Mouse (Mus musculus): Measurements from ENCODE around the gene Gstm3. TPM values are rescaled to one million over a fixed set of nuclear protein-coding genes. Genes with fewer than 3 reads are reported as not detected.

The Gstm3 gene
- polyA plus RNA-seq, 2 experiments = not detected

GRCm38 (mm10) chr3:107984471-107984870, 15.4 kb upstream of the Gstm3 start:
- no peak for DNase-seq (ENCODE audit: low spot score)
- TF ChIP-seq POLR2A (IDR thresholded peaks at IDR 0.05; ENCODE audit: borderline replicate concordance, extremely low read depth, insufficient read depth, insufficient read length) = no peak
- H3K4me2 ChIP-seq (replicated peaks; ENCODE audit: low read depth, low read length, severe bottlenecking) = no peak overlapping the region
- no peaks in the 10 kb centered on the region for H3K36me3 ChIP-seq (ENCODE audit: control insufficient read depth, insufficient read depth, low read length)
- H3K9me3 ChIP-seq (ENCODE audit: control insufficient read depth, low read length) = no peaks in the 10 kb centered on the region
- no peak for ATAC-seq (ENCODE audit: low FRiP score, low read depth)
- no peaks in the 10 kb centered on the region for H3K27me3 ChIP-seq (ENCODE audit: control insufficient read depth, insufficient read depth, low read length)
- no peaks in the 10 kb centered on the region for H3K4me1 ChIP-seq (ENCODE audit: control insufficient read depth, insufficient read depth, low read length)
- no peak overlapping the region for H3K9ac ChIP-seq (ENCODE audit: low read depth, low read length, severe bottlenecking)
- WGBS = 84% methylated on average over 5 of the region's 5 CpGs
- no peak overlapping the region for H3K27ac ChIP-seq (replicated peaks; ENCODE audit: low read depth, low read length)
- no peak overlapping the region for H3K4me3 ChIP-seq (replicated peaks; ENCODE audit: low read length)

- TF ChIP-seq POLR2A (IDR thresholded peaks at IDR 0.05; ENCODE audit: borderline replicate concordance, extremely low read depth, insufficient read depth, insufficient read length) = no peak
- DNase-seq (ENCODE audit: low spot score) (no peak), ATAC-seq (ENCODE audit: low FRiP score, low read depth) (no peak)
- H3K4me1 ChIP-seq (ENCODE audit: control insufficient read depth, insufficient read depth, low read length) = no peaks in the 10 kb centered on the region
- H3K27me3 ChIP-seq (ENCODE audit: control insufficient read depth, insufficient read depth, low read length) = no peaks in the 10 kb centered on the region
- no peak overlapping the region for H3K4me2 ChIP-seq (replicated peaks; ENCODE audit: low read depth, low read length, severe bottlenecking)
- H3K27ac ChIP-seq (replicated peaks; ENCODE audit: low read depth, low read length) = no peak overlapping the region
- WGBS = 59% methylated on average over 3 of the region's 3 CpGs
- H3K9ac ChIP-seq (ENCODE audit: low read depth, low read length, severe bottlenecking) = no peak overlapping the region
- no peak overlapping the region for H3K4me3 ChIP-seq (replicated peaks; ENCODE audit: low read length)
- H3K9me3 ChIP-seq (ENCODE audit: control insufficient read depth, low read length) = no peaks in the 10 kb centered on the region
- no peaks in the 10 kb centered on the region for H3K36me3 ChIP-seq (ENCODE audit: control insufficient read depth, insufficient read depth, low read length)
Measured at GRCm38 (mm10) chr3:107983771-107984170, 14.7 kb upstream of the Gstm3 start.

- Histone ChIP-seq H3K9me3 (ENCODE audit: control insufficient read depth, low read length) (no peaks in the 10 kb centered on the region), H3K27ac (replicated peaks; ENCODE audit: low read depth, low read length) (no peak overlapping the region), H3K36me3 (ENCODE audit: control insufficient read depth, insufficient read depth, low read length) (no peaks in the 10 kb centered on the region), H3K4me2 (replicated peaks; ENCODE audit: low read depth, low read length, severe bottlenecking) (no peak overlapping the region), H3K4me1 (ENCODE audit: control insufficient read depth, insufficient read depth, low read length) (no peaks in the 10 kb centered on the region), H3K4me3 (replicated peaks; ENCODE audit: low read length) (no peak overlapping the region), H3K27me3 (ENCODE audit: control insufficient read depth, insufficient read depth, low read length) (no peaks in the 10 kb centered on the region), H3K9ac (ENCODE audit: low read depth, low read length, severe bottlenecking) (no peak overlapping the region)
- 81% methylated on average over 6 of the region's 6 CpGs for WGBS
- no peak for DNase-seq (ENCODE audit: low spot score)
- no peak for TF ChIP-seq POLR2A (IDR thresholded peaks at IDR 0.05; ENCODE audit: borderline replicate concordance, extremely low read depth, insufficient read depth, insufficient read length)
- ATAC-seq (ENCODE audit: low FRiP score, low read depth) = no peak
Measured at GRCm38 (mm10) chr3:107982726-107983125, 13.6 kb upstream of the Gstm3 start.

GRCm38 (mm10) chr3:107981261-107981660, 12.2 kb upstream of the Gstm3 start:
- no peak for TF ChIP-seq POLR2A (IDR thresholded peaks at IDR 0.05; ENCODE audit: borderline replicate concordance, extremely low read depth, insufficient read depth, insufficient read length)
- ATAC-seq (ENCODE audit: low FRiP score, low read depth) = no peak

GRCm38 (mm10) chr3:107977691-107978090, 8.6 kb upstream of the Gstm3 start:
- no peaks in the 10 kb centered on the region for H3K9me3 ChIP-seq (ENCODE audit: control insufficient read depth, low read length)
- 76% methylated on average over 3 of the region's 3 CpGs for WGBS
- H3K27me3 ChIP-seq (ENCODE audit: control insufficient read depth, insufficient read depth, low read length) = no peaks in the 10 kb centered on the region
- H3K4me3 ChIP-seq (replicated peaks; ENCODE audit: low read length) = no peak overlapping the region
- TF ChIP-seq POLR2A (IDR thresholded peaks at IDR 0.05; ENCODE audit: borderline replicate concordance, extremely low read depth, insufficient read depth, insufficient read length) = no peak
- ATAC-seq (ENCODE audit: low FRiP score, low read depth) (no peak), DNase-seq (ENCODE audit: low spot score) (no peak)
- H3K4me1 ChIP-seq (ENCODE audit: control insufficient read depth, insufficient read depth, low read length) = no peaks in the 10 kb centered on the region
- H3K27ac ChIP-seq (replicated peaks; ENCODE audit: low read depth, low read length) = no peak overlapping the region
- H3K36me3 ChIP-seq (ENCODE audit: control insufficient read depth, insufficient read depth, low read length) = no peaks in the 10 kb centered on the region
- H3K9ac ChIP-seq (ENCODE audit: low read depth, low read length, severe bottlenecking) = no peak overlapping the region
- H3K4me2 ChIP-seq (replicated peaks; ENCODE audit: low read depth, low read length, severe bottlenecking) = no peak overlapping the region

More at GRCm38 (mm10) chr3:107981261-107981660, 12.2 kb upstream of the Gstm3 start:
- Histone ChIP-seq H3K9me3 (ENCODE audit: control insufficient read depth, low read length) (no peaks in the 10 kb centered on the region), H3K9ac (ENCODE audit: low read depth, low read length, severe bottlenecking) (no peak overlapping the region), H3K4me3 (replicated peaks; ENCODE audit: low read length) (no peak overlapping the region), H3K4me2 (replicated peaks; ENCODE audit: low read depth, low read length, severe bottlenecking) (no peak overlapping the region), H3K4me1 (ENCODE audit: control insufficient read depth, insufficient read depth, low read length) (no peaks in the 10 kb centered on the region), H3K36me3 (ENCODE audit: control insufficient read depth, insufficient read depth, low read length) (no peaks in the 10 kb centered on the region), H3K27me3 (ENCODE audit: control insufficient read depth, insufficient read depth, low read length) (no peaks in the 10 kb centered on the region), H3K27ac (replicated peaks; ENCODE audit: low read depth, low read length) (no peak overlapping the region)
- WGBS = 70% methylated on average over 3 of the region's 3 CpGs
- DNase-seq (ENCODE audit: low spot score) = no peak

- H3K4me3 ChIP-seq (replicated peaks; ENCODE audit: low read length) = no peak overlapping the region
- no peak for ATAC-seq (ENCODE audit: low FRiP score, low read depth)
- no peak for DNase-seq (ENCODE audit: low spot score)
- no peaks in the 10 kb centered on the region for H3K9me3 ChIP-seq (ENCODE audit: control insufficient read depth, low read length)
- H3K4me1 ChIP-seq (ENCODE audit: control insufficient read depth, insufficient read depth, low read length) = no peaks in the 10 kb centered on the region
- H3K27me3 ChIP-seq (ENCODE audit: control insufficient read depth, insufficient read depth, low read length) = no peaks in the 10 kb centered on the region
- H3K36me3 ChIP-seq (ENCODE audit: control insufficient read depth, insufficient read depth, low read length) = no peaks in the 10 kb centered on the region
- H3K27ac ChIP-seq (replicated peaks; ENCODE audit: low read depth, low read length) = no peak overlapping the region
- no peak overlapping the region for H3K4me2 ChIP-seq (replicated peaks; ENCODE audit: low read depth, low read length, severe bottlenecking)
- 91% methylated on average over 1 of the region's 1 CpGs for WGBS
- no peak overlapping the region for H3K9ac ChIP-seq (ENCODE audit: low read depth, low read length, severe bottlenecking)
- no peak for TF ChIP-seq POLR2A (IDR thresholded peaks at IDR 0.05; ENCODE audit: borderline replicate concordance, extremely low read depth, insufficient read depth, insufficient read length)
Measured at GRCm38 (mm10) chr3:107974237-107974636, 5.2 kb upstream of the Gstm3 start.
